Mouse (Mus musculus) midbrain, postnatal 0 days (tissue): ENCODE results near the gene Ccm2. TPM values are rescaled to one million over a fixed set of nuclear protein-coding genes. Genes with fewer than 3 reads are reported as not detected.
A peak's percentile ranks its signal among the peaks of the same experiment; 100 is the strongest.

ENCODE experiments used
- ATAC-seq: fragments of 200-750 bp; cut with Nextera tagmentation; 2 replicates; pipeline ENCODE4 v1.8.0; 2017; ENCODE audit warnings: moderate number of reproducible peaks, mild to moderate bottlenecking, moderate TSS enrichment, moderate library complexity; ENCODE audit not compliant: low FRiP score
- DNase-seq: peaks from one replicate; pipeline ENCODE4 v3.0.0-alpha.2; 2015; ENCODE audit warnings: low spot score
- H3K27ac ChIP-seq: fragments of 300-500 bp; sonication (generic); 2 replicates; pipeline ENCODE4 v1.5.1; 2014; ENCODE audit warnings: low read depth, mild to moderate bottlenecking, low read length, mixed read lengths
- H3K27me3 ChIP-seq: fragments of 300-500 bp; sonication (generic); 2 replicates; pipeline ENCODE4 v1.6.1; 2014; ENCODE audit warnings: low read length, control low read depth, mixed read lengths; ENCODE audit not compliant: insufficient read depth
- H3K36me3 ChIP-seq: fragments of 300-500 bp; sonication (generic); 2 replicates; pipeline ENCODE4 v1.6.1; 2014; ENCODE audit warnings: low read length, control low read depth, mixed read lengths; ENCODE audit not compliant: insufficient read depth
- H3K4me1 ChIP-seq: fragments of 300-500 bp; sonication (generic); 2 replicates; pipeline ENCODE4 v1.6.1; 2014; ENCODE audit warnings: mild to moderate bottlenecking, control low read depth, antibody characterized with exemption, low read length, mixed read lengths; ENCODE audit not compliant: insufficient read depth
- H3K4me2 ChIP-seq: fragments of 300-500 bp; sonication (generic); 2 replicates; pipeline ENCODE4 v1.6.1; 2014; ENCODE audit warnings: low read depth, mild to moderate bottlenecking, low read length, mixed read lengths; ENCODE audit not compliant: poor library complexity, severe bottlenecking
- H3K4me3 ChIP-seq: fragments of 300-500 bp; sonication (generic); 2 replicates; pipeline ENCODE4 v1.5.1; 2014; ENCODE audit warnings: low read depth, mild to moderate bottlenecking, low read length, moderate library complexity
- H3K9ac ChIP-seq: fragments of 300-500 bp; sonication (generic); replicated peaks from 2 replicates; pipeline ENCODE4 v1.6.1; 2014; ENCODE audit warnings: mild to moderate bottlenecking, low read length, moderate library complexity, mixed read lengths; ENCODE audit not compliant: poor library complexity, severe bottlenecking
- H3K9me3 ChIP-seq: fragments of 300-500 bp; sonication (generic); 2 replicates; pipeline ENCODE4 v1.6.1; 2016; ENCODE audit warnings: low read length, control low read depth
- CTCF ChIP-seq: IDR thresholded peaks from 2 replicates; pipeline ENCODE4 v1.5.1; 2016; ENCODE audit warnings: antibody characterized with exemption, mild to moderate bottlenecking
- WGBS: fragments of 180-500 bp; shearing (Covaris S2); extraction: QIAGEN DNeasy Blood & Tissue Kit; methylation state at CpG from one replicate; pipeline ENCODE4 v1.1.7; 2014; 5-methylcytosine and 5-hydroxymethylcytosine counted together
- polyA plus RNA-seq: library from polyadenylated mRNA; unstranded; fragments of >200 nt; fragmentation: Nextera tagmentation; extraction: Ambion mirVana; gene quantifications from 2 replicates; pipeline ENCODE4 v1.2.1, GENCODE M21; 2015
- total RNA-seq: library from RNA; depleted of rRNA; stranded (reverse); fragments of >200 nt; gene quantifications from 2 replicates; pipeline ENCODE4 v1.2.3, GENCODE M21; 2014; rRNA removed

Gene Ccm2
- total and polyA plus RNA-seq, 2 experiments from 2014 or later = 64.3 to 71.3 TPM

- Histone ChIP-seq H3K4me1 (peaks cover 4% of the 10 kb centered on the region), H3K9me3 (no peaks in the 10 kb centered on the region), H3K9ac (no peak overlapping the region), H3K36me3 (no peaks in the 10 kb centered on the region), H3K27me3 (no peaks in the 10 kb centered on the region), H3K4me2 (no peak overlapping the region), H3K4me3 (no peak overlapping the region), H3K27ac (no peak overlapping the region)
- peak; percentile 57 for TF ChIP-seq CTCF
- DNase-seq = no peak
- ATAC-seq = no peak
These were observed 83.0 kb downstream of the Ccm2 start for GRCm38 (mm10) chr11:6629655-6630054.

GRCm38 (mm10) chr11:6636150-6636549 lies 89.5 kb downstream of the Ccm2 start:
- ATAC-seq (no peak), DNase-seq (no peak)
- H3K4me2 ChIP-seq = no peak overlapping the region
- no peak overlapping the region for H3K27ac ChIP-seq
- H3K9ac ChIP-seq = no peak overlapping the region
- H3K4me1 ChIP-seq = no peaks in the 10 kb centered on the region
- no peaks in the 10 kb centered on the region for H3K9me3 ChIP-seq
- no peak; the same call in 1 of the 2 replicates for TF ChIP-seq CTCF
- H3K36me3 ChIP-seq = no peaks in the 10 kb centered on the region
- no peak overlapping the region for H3K4me3 ChIP-seq
- 81% methylated on average over 8 of the region's 8 CpGs for WGBS
- H3K27me3 ChIP-seq = no peaks in the 10 kb centered on the region

- Histone ChIP-seq H3K4me2 (no peak within 1 kb of the TSS), H3K9ac (no peak within 1 kb of the TSS), H3K9me3 (no peaks in the 10 kb centered on the region), H3K27me3 (no peaks in the 10 kb centered on the region), H3K4me3 (no peak within 1 kb of the TSS), H3K36me3 (no peaks in the 10 kb centered on the region), H3K27ac (no peak within 1 kb of the TSS), H3K4me1 (no peaks in the 10 kb centered on the region)
- TF ChIP-seq CTCF = no peak
- ATAC-seq (no peak), DNase-seq (no peak)
- 97% methylated on average over 4 of the region's 4 CpGs for WGBS
These were observed 91.8 kb downstream of the Ccm2 start, which contains the start of gene Wap for GRCm38 (mm10) chr11:6638537-6638936. Wap (minus strand) TSS chr11:6638637.

GRCm38 (mm10) chr11:6639072-6639471 lies 92.4 kb downstream of the Ccm2 start:
- Histone ChIP-seq H3K27me3 (no peaks in the 10 kb centered on the region), H3K36me3 (no peaks in the 10 kb centered on the region), H3K9ac (no peak overlapping the region), H3K4me1 (no peaks in the 10 kb centered on the region), H3K4me2 (no peak overlapping the region), H3K4me3 (no peak overlapping the region), H3K9me3 (no peaks in the 10 kb centered on the region), H3K27ac (no peak overlapping the region)
- 70% methylated on average over 6 of the region's 6 CpGs for WGBS
- ATAC-seq = no peak
- no peak for DNase-seq
- TF ChIP-seq CTCF = no peak

- ATAC-seq = peak; percentile 28; the same call in 1 of the 2 replicates
- Histone ChIP-seq H3K27ac (no peak overlapping the region), H3K36me3 (no peaks in the 10 kb centered on the region), H3K9ac (no peak overlapping the region), H3K4me3 (no peak overlapping the region), H3K27me3 (no peaks in the 10 kb centered on the region), H3K9me3 (no peaks in the 10 kb centered on the region), H3K4me2 (no peak overlapping the region), H3K4me1 (no peaks in the 10 kb centered on the region)
- DNase-seq = peak; percentile 12
- TF ChIP-seq CTCF = no peak
- 73% methylated on average over 6 of the region's 6 CpGs for WGBS
These were observed 97.9 kb downstream of the Ccm2 start for GRCm38 (mm10) chr11:6644566-6644965.

Other genes with a start within 250 kb of the Ccm2 start
- gene Zmiz2, start 157.8 kb upstream of the Ccm2 start, total RNA-seq = 139 and 153 TPM in 2 replicates
- 33.7 and 36.0 TPM in 2 replicates for gene Zmiz2, start 157.8 kb upstream of the Ccm2 start, polyA plus RNA-seq
- gene Ppia, start 131.4 kb upstream of the Ccm2 start, total RNA-seq = 2,296 and 2,489 TPM in 2 replicates
- gene Ppia, start 131.4 kb upstream of the Ccm2 start, polyA plus RNA-seq = 5,099 and 5,106 TPM in 2 replicates
- 46.2 and 57.2 TPM in 2 replicates for gene H2afv, start 102.4 kb upstream of the Ccm2 start, total RNA-seq
- 133 and 142 TPM in 2 replicates for gene H2afv, start 102.4 kb upstream of the Ccm2 start, polyA plus RNA-seq
- 38.0 and 45.1 TPM in 2 replicates for gene Purb, start 71.0 kb upstream of the Ccm2 start, total RNA-seq
- gene Purb, start 71.0 kb upstream of the Ccm2 start, polyA plus RNA-seq = 12.2 and 14.2 TPM in 2 replicates
- gene Myo1g, start 25.9 kb upstream of the Ccm2 start, total RNA-seq = 0.99 and 1.5 TPM in 2 replicates
- 0.38 and 0.62 TPM in 2 replicates for gene Myo1g, start 25.9 kb upstream of the Ccm2 start, polyA plus RNA-seq
- gene Nacad, start 59.2 kb downstream of the Ccm2 start, total RNA-seq = 86.9 and 92.3 TPM in 2 replicates
- 67.6 and 68.0 TPM in 2 replicates for gene Nacad, start 59.2 kb downstream of the Ccm2 start, polyA plus RNA-seq
- gene Tbrg4, start 79.2 kb downstream of the Ccm2 start, total RNA-seq = 35.1 and 46.6 TPM in 2 replicates
- gene Tbrg4, start 79.2 kb downstream of the Ccm2 start, polyA plus RNA-seq = 31.3 and 31.4 TPM in 2 replicates
- not detected in 2 replicates for gene Wap, start 91.8 kb downstream of the Ccm2 start, total RNA-seq
- not detected in 2 replicates for gene Wap, start 91.8 kb downstream of the Ccm2 start, polyA plus RNA-seq
- gene Ramp3, start 111.6 kb downstream of the Ccm2 start, total RNA-seq = 16.1 and 25.0 TPM in 2 replicates
- gene Ramp3, start 111.6 kb downstream of the Ccm2 start, polyA plus RNA-seq = 14.8 and 15.6 TPM in 2 replicates